Mouse (Mus musculus): ENCODE measurements at regions not wholly inside any gene's neighbourhood (a gene's known extent, or its start where the extent isn't known, plus 50 kb on each side); places are given as distances from the start of the nearest gene placed in this dataset.

DNA sequence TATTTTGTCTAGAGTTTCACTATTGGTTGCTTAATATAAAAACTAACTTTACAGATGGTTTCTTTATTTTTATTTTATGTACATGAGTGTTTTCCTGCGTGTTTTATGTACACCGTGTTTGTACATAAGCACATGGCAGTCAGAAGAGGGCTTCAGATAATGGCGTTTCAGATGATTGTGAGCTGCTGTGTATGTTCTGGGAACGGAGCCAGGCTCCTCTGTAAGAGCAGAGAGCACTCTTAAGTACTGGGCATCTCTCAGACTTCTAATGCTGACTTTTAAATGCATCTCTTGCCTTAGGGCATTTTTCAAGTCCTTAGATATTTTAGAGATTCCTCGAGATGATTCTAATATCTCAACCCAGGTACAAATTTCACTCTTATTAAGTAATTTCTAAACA, 280.0 kb downstream of the Plpp3 start:
- intact Hi-C loops (cut with DNase I) = no loop called here

DNA sequence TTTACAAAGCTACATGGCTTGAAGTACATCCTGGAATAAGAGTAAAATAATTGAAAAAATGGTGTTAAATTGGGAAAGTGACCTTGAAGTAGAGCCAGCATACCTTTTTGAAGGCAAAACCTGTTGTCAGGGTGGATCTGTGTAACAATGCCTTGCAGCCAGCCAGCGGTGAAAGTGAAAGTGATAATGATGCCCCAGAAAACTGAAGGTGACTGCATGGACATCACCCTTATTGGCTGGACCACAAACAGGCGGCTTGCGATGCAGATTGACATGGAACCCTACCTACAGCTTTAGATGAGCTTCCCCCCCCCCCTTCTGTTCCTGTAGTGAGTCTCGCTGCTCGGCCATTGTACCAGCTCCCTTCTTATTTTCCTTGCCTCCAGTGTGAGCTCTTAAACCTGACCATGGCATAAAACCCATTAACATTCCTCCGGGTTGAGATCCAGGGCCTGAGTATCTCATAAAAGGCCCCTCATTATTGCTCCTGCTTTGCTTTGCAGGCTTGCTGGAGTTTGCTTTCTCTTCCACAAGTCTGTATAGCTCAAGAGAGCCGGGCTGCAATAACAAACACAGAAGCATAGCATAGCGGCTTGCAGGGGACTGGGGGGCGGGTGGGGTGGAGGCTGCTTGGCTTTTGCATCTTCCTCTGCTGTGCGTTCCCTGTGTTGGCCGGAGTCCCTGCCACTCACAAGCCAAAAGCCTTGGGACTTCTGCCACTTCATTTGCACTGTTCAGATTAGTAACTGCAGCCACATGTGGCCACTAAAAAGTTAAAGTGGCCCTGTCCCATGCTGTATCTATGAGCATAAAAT, 292.1 kb downstream of the Plpp3 start:
- no peak for DNase-seq (ENCODE audit: low spot score in 2 of 2)
- intact Hi-C loops (cut with DNase I) = no loop called here

More for the DNA sequence above, 280.0 kb downstream of the Plpp3 start:
- no peak for DNase-seq (ENCODE audit: low spot score in 2 of 2)

DNA sequence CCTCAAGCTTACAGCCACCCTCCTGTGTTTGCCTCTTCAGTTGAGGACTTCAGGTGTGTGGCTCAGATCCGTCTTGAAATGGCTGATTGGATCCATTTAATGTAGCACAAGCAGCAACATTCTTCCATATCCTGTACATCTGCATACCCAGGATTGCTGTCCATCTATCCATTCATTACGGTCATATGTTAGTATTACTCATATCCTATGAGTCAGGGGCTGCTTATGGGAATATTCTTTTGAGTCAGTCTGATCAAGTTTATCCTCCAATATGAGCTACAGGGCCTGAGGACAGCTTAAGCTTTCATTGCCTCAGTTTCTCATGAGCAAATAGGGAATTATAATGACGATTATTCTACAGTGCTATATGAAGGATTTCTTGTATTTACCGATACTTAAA, 293.7 kb downstream of the Plpp3 start:
- intact Hi-C loops (cut with DNase I) = no loop called here
- DNase-seq (ENCODE audit: low spot score in 2 of 2) = no peak

DNA sequence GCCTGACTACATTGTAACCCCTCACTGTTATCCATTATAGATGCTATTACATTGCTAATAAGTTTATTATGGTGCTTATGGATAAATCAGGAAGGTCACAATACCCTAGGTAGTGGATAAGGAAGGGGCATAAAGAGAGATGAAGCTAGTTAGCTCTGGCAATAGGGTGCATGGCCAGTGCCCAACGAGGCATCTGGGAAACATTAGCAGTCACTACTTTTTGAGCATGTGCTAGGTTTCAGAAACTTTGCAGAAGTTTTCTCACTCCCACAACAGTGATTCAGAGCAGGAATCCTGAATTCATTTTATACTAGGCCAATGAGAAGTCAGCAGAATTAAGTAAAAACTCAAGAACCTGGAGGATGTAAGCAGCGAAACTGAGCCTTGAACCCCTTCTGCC, 294.7 kb downstream of the Plpp3 start:
- DNase-seq (ENCODE audit: low spot score in 2 of 2) = peak in 1 of 2 experiments; percentile 5
- intact Hi-C loops (cut with DNase I) = no loop called here

DNA sequence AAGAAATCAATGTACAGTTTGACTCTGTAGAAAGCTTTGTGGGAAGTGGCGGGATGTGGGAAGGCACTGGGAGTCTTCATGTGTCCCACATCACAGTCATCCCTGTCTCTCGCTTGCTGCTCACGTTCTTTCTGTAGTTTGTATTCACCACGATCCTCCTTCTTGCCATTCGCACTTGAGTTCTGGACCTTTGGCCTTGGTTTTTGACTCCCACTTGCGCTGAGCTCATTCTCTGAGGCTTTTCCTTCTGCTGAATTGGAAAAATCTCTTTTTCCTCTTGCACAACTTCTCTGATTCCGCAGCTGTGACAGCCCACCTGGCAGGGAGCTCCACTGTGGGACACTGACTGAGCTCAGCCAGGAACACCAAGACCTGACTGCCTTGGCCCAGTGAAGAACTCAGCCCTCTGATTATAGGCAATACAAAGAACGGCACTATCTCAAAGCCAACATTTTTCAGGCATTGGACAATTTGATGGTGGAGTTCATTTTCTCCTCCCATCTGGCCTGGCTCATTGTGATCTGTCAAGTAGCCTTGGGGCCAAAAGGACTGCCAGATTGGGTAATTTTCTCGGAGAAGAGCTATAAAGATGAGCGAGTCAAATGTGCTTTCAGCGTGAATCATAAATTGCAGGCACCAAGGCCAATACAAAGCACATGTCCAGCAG, 299.9 kb downstream of the Plpp3 start:
- intact Hi-C loops (cut with DNase I) = no loop called here
- no peak for DNase-seq (ENCODE audit: low spot score in 2 of 2)

DNA sequence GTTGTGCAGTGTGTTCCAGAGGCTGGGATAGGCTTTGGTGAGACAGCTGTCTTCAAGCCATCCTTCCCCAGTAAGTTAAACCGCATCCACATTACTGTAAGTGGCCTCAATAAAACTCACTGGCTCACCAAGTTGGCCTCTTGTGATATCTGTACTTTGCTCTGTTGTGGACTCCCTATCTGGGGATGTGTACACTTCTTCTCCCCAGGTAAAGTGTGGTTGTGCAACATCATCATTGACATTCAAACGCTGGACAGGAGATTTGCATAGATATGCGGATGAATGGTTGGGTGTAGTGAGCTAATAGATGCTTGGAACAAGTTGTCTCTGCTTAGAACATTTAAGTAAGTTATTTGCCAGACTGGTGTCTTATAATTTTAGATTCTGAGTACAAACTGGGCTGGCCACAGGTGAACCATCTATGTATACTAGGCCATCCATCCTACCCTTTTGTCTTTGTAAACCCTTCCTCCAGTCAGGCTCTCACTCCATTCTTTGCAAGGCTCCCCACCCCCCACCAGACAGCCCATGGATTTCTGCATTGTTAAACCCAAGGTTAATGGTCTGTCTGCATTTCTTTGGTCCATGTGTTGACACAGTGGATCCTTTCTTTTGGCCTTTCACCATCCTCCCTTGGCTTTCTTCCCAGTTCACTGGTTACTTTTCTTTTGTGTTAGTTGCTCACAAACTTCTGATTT, 303.0 kb downstream of the Plpp3 start:
- intact Hi-C loops (cut with DNase I) = no loop called here
- no peak for DNase-seq (ENCODE audit: low spot score in 2 of 2)

DNA sequence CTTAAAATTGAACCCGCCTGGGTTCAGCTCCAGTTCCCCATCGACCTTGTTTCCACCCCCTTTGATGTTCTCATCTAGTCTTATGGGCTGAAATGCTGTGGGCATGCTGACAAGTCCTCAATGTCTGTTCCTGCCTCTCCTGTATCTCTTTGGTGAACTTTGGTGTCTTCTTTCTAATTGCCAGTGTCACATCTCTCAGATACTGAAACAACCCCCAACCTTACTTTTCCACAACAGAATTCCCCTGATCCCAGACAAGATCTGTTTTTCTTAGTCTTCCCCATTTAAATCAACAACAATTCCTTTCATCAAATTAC, 303.5 kb downstream of the Plpp3 start:
- no peak for DNase-seq (ENCODE audit: low spot score in 2 of 2)
- intact Hi-C loops (cut with DNase I) = no loop called here

DNA sequence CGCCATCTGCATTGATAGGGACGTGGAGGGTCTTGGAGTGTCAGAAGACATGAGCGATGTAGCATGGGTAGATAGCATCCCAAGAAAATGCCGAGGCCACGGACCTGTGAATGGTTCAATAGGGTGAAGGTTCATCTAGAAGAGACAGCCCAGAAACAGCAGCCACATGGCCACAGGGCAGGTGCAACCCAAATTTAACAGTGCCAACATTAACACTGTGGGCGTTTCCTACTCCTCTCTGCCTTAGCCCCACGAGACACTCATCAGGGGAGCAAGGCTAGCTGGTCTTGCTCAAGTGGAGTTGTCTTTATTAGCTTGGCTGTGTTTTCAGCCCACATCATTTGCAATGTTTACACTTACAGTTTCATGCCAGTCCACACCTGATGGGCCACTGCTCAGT, 310.7 kb downstream of the Plpp3 start:
- no peak for DNase-seq (ENCODE audit: low spot score in 2 of 2)
- intact Hi-C loops (cut with DNase I) = no loop called here

DNA sequence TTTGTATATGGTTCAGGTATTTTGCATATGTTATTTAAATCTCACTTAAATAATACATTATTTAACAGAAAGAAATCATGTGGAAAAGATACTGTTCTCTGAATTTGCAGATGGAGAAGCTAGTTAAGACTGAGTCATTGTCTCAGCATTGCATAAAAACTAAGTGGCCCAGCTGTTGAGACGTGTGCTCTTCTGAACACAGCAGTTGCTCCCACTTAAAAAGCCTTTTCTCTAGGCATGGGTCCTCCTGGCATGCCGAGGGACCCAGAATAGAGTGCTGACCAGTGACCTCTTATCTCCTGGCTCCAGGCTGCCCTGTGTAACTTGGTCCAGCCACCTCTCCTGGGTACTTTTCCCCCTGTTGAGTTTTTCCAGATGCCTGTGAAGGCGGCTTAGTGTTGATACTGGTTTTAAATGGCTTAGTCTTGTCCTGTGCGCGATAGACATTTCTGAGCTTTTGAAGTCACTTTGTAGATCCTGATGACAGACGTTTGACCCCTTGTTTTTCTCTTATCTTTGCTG, 312.2 kb downstream of the Plpp3 start:
- no peak for DNase-seq (ENCODE audit: low spot score in 2 of 2)
- intact Hi-C loops (cut with DNase I) = no loop called here

DNA sequence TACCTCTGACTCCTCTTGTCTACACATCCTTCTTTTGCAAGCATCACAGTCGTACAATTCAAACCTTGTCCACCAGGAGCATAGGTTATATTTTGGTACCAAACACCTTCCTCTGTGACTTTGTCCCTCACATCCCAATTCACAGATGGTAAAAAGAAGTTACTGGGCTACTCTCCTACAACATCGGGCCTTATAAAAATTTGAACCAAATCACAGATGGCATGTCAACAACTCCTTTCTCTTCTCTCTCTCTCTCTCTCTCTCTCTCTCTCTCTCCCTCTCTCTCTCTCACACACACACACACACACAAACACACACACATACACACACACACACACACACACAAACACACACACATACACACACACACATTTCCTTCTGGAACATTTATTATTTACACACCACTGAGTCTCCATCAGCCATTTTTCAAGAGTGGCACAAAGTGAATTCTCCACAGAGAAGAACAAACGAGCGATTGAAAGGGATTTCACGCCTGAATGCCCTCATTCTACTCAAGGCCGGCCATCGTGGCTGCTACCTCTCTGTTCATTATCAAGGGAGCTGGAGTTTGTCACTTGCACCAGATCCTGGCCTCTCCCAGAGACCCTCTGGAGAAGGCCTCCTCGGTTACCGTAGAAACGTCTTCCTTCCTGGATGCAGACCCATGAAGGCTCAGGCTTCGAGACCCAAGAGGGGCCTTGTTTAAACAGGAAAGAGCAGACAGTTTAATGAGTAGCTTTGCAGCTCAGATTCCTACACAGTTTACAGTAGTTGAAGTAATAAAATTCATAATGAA, 314.7 kb upstream of the Gm12728 start:
- intact Hi-C loops (cut with DNase I) = no loop called here
- peak; percentile 27 to 50 for DNase-seq (ENCODE audit: low spot score in 2 of 2)

DNA sequence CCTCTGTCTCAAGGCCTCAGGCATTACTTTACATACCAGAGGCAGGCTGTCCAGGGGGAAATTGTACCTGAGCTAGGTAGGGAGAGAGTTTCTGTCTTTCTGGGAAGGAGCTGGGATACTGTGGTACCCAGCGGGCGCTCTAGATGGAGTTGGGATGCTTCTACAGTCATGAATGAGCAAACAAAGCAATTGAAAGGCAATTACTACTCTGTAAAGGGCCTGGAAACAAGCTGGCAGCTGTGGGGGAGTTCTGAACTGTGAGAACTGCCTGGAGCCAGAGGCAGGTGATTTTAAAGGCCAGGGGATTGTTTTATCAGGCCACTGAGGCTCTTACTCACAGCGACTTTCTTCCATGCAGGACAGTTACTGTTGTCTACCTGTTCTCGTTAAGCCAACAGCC, 313.3 kb upstream of the Gm12728 start:
- DNase-seq (ENCODE audit: low spot score in 2 of 2) = no peak
- intact Hi-C loops (cut with DNase I) = no loop called here

DNA sequence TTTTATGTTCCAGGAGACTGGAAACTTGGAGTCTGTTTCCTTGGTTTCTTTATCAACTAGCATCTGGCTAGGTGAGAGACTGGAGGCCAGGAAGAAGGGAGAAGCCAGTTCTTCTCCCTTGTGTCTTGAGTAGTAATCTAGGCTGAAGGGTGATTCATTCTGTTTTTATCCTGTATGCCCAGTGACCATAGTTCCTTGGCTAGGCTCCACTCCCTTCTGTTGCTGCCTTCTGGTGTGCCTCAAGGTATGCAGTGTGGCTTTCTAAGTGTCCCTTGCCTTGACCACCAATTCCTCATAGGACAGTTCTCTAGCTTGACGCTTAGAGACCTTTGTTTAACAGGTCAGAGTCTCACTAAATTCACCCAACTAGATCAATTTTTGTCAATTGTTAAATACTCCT, 303.3 kb upstream of the Gm12728 start:
- intact Hi-C loops (cut with DNase I) = no loop called here
- DNase-seq (ENCODE audit: low spot score in 2 of 2) = no peak

DNA sequence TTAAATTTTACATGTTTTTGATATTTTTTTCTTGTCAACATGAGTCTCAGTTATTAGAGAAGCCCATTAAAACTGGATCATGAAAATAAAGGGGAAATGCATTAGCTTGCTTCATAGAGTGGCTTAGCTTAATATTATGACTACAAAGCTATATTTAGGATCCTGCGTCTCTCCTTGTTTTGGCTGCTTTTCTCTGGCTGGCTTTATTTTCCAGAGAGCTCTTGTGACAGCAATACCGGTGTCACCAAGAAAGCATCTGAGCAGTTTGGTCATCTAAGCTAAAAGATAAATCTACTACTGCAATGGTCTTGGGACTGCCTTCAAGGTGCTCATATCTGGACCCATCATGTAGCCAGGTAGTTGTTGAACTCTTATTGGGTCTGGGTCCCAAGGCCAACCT, 293.5 kb upstream of the Gm12728 start:
- DNase-seq (ENCODE audit: low spot score in 2 of 2) = no peak
- intact Hi-C loops (cut with DNase I) = no loop called here

DNA sequence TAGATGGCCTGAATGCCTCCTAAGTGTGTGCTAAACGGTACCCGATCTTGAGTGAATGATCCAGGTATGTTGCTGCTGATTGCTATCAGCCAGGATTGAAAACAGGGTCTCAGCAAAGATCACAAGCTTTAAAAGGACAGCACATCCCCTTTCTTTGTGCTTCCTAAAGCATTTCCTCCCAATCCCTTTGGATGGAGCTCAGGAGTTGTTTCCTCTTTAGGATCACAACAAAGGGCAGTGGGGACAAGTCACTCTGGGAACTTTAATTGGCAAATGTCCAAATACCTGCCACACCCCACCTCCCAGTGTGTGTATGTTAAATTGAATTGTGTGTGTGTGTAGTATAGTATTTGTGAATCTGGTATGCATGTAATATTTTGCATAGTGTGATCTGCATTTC, 283.5 kb upstream of the Gm12728 start:
- intact Hi-C loops (cut with DNase I) = no loop called here

DNA sequence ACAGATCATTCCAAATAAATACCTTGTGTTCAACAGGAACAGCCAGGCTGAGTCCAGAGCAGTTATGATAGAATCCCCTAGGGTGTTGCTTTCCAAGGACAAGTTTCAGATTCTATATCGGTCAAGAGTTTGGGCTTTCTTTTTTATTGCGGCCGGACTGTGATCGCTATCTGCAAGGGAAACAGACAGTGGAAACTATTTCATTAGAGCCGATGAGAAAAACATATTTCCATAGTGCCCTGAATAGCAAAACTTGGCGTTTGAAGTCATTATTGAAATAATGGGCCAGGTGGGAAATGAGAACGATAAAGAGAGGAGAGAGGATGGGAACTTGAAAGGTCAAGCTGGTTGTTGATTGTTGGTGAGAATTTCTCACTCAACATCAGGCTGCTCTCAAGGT, 282.4 kb upstream of the Gm12728 start:
- intact Hi-C loops (cut with DNase I) = no loop called here
- DNase-seq (ENCODE audit: low spot score in 2 of 2) = no peak

More for the DNA sequence above, 283.5 kb upstream of the Gm12728 start:
- no peak for DNase-seq (ENCODE audit: low spot score in 2 of 2)

DNA sequence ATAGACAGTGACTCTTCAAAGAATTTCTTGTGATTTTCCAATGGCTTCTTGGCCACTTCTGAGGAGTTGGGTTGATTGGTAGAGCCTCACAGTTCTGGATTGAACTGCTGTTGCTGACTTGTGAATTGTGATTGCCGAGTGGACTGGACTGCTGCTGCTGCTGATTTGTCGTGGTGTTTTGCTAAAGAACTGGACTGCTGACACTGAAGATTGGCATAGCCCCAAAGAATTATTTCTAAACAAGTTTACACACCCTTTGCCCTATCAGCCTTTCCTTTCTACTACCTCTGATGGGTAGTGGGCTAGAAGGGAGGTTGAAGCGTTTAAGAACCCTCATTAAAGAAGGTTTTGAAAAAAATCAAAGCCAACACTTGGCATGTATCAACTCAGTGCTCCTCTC, 280.6 kb upstream of the Gm12728 start:
- intact Hi-C loops (cut with DNase I) = no loop called here
- no peak for DNase-seq (ENCODE audit: low spot score in 2 of 2)

DNA sequence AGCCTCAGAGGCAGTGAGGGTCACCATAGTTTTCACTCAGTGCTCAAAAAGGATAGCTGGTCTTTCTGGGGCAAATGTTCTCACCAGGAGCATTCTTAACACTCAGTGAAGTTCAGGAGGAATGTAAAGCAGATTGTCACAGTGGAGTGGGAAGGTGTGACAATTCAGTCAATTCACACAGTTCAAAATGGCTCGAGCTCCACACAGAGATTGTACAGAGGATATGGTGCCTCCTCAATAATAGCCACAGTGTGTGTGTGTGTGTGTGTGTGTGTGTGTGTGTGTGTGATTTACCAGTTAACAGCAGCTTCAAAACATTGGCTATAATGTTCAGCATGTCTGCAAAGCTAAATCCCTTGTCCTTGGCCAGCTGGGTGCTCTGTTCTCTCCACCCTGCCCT, 279.3 kb upstream of the Gm12728 start:
- intact Hi-C loops (cut with DNase I) = no loop called here

DNA sequence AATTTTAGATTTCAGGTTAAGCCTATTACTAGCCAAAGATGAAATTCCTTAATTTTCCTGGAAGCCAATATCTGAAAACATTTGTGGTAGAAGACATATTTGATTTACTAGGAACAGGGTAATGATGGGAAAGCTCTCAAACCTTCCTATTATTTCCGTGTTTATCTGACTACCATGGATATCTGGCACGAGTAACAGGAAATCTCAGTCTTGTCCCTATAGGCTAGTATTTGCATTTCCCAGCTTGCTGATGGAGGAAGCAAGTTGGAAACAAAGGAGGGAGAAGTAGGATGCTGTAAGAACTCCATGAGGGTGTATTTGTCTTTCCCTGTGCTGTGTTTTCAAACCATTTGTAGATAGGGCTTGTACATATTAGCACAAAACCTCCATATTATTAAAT, 264.5 kb upstream of the Gm12728 start:
- intact Hi-C loops (cut with DNase I) = no loop called here
- no peak for DNase-seq (ENCODE audit: low spot score in 2 of 2)

More for the DNA sequence above, 279.3 kb upstream of the Gm12728 start:
- peak; percentile 6 to 70 for DNase-seq (ENCODE audit: low spot score in 2 of 2)

DNA sequence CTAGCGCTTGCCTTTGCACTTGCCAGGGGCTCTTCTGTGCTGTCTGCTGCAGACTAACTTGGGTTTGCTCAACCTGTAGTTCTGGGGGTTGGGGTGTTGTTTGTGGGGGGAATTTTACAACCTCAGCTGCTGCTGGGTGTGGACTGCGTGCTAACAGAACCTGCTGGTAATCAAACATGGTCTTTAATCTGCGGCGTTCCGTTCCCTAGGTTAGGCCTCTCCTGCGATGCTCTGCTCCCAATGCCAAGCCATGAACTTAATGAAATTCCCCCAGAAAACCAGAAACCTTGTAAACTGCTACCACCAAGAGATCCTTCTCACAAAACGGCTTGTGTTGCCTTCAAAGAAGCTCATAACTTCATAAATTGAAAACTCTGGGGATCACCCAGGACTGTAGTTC, 262.9 kb upstream of the Gm12728 start:
- DNase-seq (ENCODE audit: low spot score in 2 of 2) = no peak
- intact Hi-C loops (cut with DNase I) = no loop called here

DNA sequence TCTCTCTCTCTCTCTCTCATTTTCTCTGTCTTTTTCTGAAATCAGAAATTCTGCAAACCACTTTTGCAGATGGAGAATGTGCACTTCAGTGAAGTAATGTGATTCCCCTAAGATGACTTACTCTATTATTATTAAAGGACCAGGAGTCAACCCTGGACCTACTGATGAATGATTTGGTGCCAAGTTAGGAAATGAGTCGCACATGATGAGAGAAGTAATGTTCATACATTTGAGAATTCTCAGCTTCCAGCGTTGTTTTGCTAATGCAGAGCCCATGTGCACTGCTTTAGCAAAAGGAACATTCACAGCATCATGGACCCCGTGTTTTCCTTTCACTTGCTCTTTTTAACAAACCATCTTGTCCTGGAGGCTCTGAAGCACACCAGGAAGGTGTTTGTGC, 262.4 kb upstream of the Gm12728 start:
- intact Hi-C loops (cut with DNase I) = no loop called here
- DNase-seq (ENCODE audit: low spot score in 2 of 2) = no peak
